Mouse (Mus musculus): ENCODE measurements at regions not wholly inside any gene's neighbourhood (a gene's known extent, or its start where the extent isn't known, plus 50 kb on each side); places are given as distances from the start of the nearest gene placed in this dataset.
A peak's percentile ranks its signal among the peaks of the same experiment; 100 is the strongest.
"Not testable (repeated sequence)": the region's sequence is repeated elsewhere in the genome, so short reads cannot be mapped to it uniquely, and the experiment has no call there.

GRCm38 (mm10) chrX:68486585-68486984 lies 191.8 kb upstream of the Fmr1 start:
- H3K4me2 ChIP-seq (replicated peaks) = no peak overlapping the region
- ATAC-seq (ENCODE audit: low FRiP score) = no peak
- H3K9me3 ChIP-seq (replicated peaks) = no peaks in the 10 kb centered on the region
- H3K4me1 ChIP-seq = no peaks in the 10 kb centered on the region
- no peaks in the 10 kb centered on the region for H3K36me3 ChIP-seq
- no peak overlapping the region for H3K4me3 ChIP-seq
- 87% methylated on average over 1 of the region's 1 CpGs for WGBS
- H3K9ac ChIP-seq = no peak overlapping the region
- no peak overlapping the region for H3K27ac ChIP-seq
- no peaks in the 10 kb centered on the region for H3K27me3 ChIP-seq

DNA sequence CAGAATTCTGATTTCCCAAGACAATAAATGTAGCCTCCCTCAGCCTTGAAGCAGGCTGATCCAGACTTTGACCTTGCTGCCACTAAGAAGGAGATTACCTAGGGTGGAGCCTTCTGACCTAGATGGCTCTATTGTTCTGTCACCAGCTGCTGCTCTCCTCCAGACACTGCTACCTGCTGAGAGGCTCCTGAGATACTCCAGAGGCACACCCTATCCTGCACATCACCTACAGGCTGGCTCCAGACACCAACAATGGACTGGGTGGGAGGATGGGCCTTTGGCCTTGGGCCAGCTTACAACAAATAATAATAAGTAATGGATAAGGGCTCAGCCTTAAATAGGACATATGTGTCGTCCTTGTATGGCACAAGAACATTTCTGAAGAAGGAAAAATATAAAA lies 186.3 kb upstream of the Fmr1 start:
- H3K9ac ChIP-seq; H3K36me3 ChIP-seq; H3K4me1 ChIP-seq; H3K9me3 ChIP-seq (replicated peaks); H3K4me3 ChIP-seq; H3K27me3 ChIP-seq; H3K27ac ChIP-seq; H3K4me2 ChIP-seq (replicated peaks); ATAC-seq (ENCODE audit: low FRiP score): not testable (repeated sequence)
- WGBS = 50% methylated on average over 1 of the region's 1 CpGs

DNA sequence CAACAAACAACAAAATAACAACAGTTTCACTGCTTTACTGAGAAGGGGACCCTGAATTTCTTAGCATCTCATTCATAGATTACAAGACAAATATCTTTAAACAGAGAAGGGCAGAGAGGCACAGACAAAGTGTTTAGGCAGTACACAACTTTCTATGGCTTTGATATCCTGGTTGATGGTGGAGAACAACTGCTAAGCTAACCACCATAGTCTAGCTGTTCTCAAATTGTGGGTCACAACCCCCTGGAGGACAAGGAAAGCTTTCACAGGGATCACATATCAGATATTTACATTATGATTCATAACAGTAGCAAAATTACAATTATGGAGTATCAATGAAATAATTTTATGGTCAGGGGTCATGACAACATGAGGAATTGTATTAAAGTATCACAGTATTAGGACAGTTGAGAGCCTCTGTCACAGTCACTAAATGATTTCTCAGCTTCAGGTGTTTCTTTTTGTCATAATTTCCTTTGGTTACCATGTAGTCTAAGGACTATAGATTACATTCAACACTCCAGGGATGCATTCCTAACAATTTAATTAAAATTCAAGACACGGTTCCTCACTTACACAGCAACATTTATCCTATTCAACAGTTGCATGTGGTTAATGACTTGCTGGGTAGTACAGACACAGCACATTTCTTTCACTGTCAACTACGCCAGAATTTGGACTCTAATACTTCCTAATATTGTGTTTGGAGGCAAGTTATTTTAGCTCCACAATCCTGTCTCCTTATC lies 183.8 kb upstream of the Fmr1 start:
- no peaks in the 10 kb centered on the region for H3K9me3 ChIP-seq (replicated peaks)
- no peak overlapping the region for H3K4me2 ChIP-seq (replicated peaks)
- 60% methylated on average over 2 of the region's 2 CpGs for WGBS
- no peaks in the 10 kb centered on the region for H3K27me3 ChIP-seq
- H3K4me3 ChIP-seq = no peak overlapping the region
- ATAC-seq (ENCODE audit: low FRiP score) = no peak
- no peaks in the 10 kb centered on the region for H3K4me1 ChIP-seq
- H3K27ac ChIP-seq = no peak overlapping the region
- no peak overlapping the region for H3K9ac ChIP-seq
- no peaks in the 10 kb centered on the region for H3K36me3 ChIP-seq

GRCm38 (mm10) chrX:68495144-68495493 lies 183.2 kb upstream of the Fmr1 start:
- Histone ChIP-seq H3K9ac (no peak overlapping the region), H3K4me2 (replicated peaks) (no peak overlapping the region), H3K9me3 (replicated peaks) (no peaks in the 10 kb centered on the region), H3K27ac (no peak overlapping the region), H3K4me1 (no peaks in the 10 kb centered on the region), H3K36me3 (no peaks in the 10 kb centered on the region), H3K4me3 (no peak overlapping the region), H3K27me3 (no peaks in the 10 kb centered on the region)
- WGBS = 67% methylated on average over 3 of the region's 3 CpGs
- ATAC-seq (ENCODE audit: low FRiP score) = no peak

DNA sequence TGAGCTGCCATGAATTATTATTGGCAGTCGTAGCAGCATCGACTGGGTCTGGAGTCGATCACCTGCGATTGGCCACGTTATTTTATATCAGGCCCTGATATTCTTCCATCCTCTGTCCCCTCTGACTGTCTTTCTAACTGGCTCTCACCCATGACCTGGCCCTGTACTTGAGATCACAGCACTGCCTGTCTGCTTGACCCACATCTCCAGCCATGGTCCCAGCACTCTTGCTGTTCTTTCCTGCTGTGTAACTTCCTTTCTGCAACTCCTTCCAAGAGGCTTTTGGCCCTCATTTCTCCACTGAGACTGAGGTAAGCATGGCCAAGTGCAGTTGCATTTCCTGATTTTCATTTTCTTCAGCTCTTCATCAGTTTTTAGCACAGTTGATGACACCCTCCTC lies 182.6 kb upstream of the Fmr1 start:
- no peaks in the 10 kb centered on the region for H3K4me1 ChIP-seq
- H3K27ac ChIP-seq = no peak overlapping the region
- H3K27me3 ChIP-seq = no peaks in the 10 kb centered on the region
- 94% methylated on average over 5 of the region's 5 CpGs for WGBS
- H3K9ac ChIP-seq = no peak overlapping the region
- no peaks in the 10 kb centered on the region for H3K9me3 ChIP-seq (replicated peaks)
- H3K4me3 ChIP-seq = no peak overlapping the region
- H3K36me3 ChIP-seq = no peaks in the 10 kb centered on the region
- H3K4me2 ChIP-seq (replicated peaks) = no peak overlapping the region
- no peak for ATAC-seq (ENCODE audit: low FRiP score)

DNA sequence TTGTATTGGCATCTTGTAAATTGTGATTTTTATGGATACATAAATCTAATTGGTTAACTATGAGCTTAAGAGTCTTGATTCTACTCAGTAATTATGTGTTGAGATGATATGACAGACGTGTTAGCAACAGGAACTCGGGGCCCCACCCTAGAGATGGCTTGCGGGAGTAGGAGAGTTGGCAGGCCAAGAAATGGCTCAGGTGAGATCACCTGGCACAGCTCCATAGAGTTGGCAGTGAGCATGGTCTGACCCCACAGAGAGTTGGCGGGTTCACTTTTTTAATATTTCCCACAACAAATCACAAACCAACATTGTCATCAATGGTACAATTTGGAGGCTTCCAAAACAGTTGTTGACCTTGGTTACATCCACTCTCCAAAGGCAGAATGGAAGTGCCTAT lies 180.5 kb upstream of the Fmr1 start:
- no peak overlapping the region for H3K9ac ChIP-seq
- no peak for ATAC-seq (ENCODE audit: low FRiP score)

GRCm38 (mm10) chrX:68502938-68503337 lies 175.4 kb upstream of the Fmr1 start:
- Histone ChIP-seq H3K9me3 (replicated peaks) (no peaks in the 10 kb centered on the region), H3K36me3 (no peaks in the 10 kb centered on the region), H3K4me3 (no peak overlapping the region), H3K4me1 (no peaks in the 10 kb centered on the region), H3K4me2 (replicated peaks) (no peak overlapping the region), H3K27me3 (no peaks in the 10 kb centered on the region), H3K9ac (no peak overlapping the region), H3K27ac (no peak overlapping the region)
- 81% methylated on average over 1 of the region's 1 CpGs for WGBS
- ATAC-seq (ENCODE audit: low FRiP score) = no peak

More for the DNA sequence above, 180.5 kb upstream of the Fmr1 start:
- no peak overlapping the region for H3K4me2 ChIP-seq (replicated peaks)
- H3K27ac ChIP-seq = no peak overlapping the region
- WGBS = 92% methylated on average over 4 of the region's 4 CpGs
- H3K27me3 ChIP-seq = no peaks in the 10 kb centered on the region
- H3K4me1 ChIP-seq = no peaks in the 10 kb centered on the region
- no peak overlapping the region for H3K4me3 ChIP-seq
- no peaks in the 10 kb centered on the region for H3K9me3 ChIP-seq (replicated peaks)
- H3K36me3 ChIP-seq = no peaks in the 10 kb centered on the region

- Histone ChIP-seq H3K36me3 (no peaks in the 10 kb centered on the region), H3K4me3 (no peak overlapping the region), H3K9ac (no peak overlapping the region), H3K27ac (no peak overlapping the region), H3K4me1 (no peaks in the 10 kb centered on the region), H3K4me2 (replicated peaks) (no peak overlapping the region), H3K9me3 (replicated peaks) (no peaks in the 10 kb centered on the region), H3K27me3 (no peaks in the 10 kb centered on the region)
- 68% methylated on average over 1 of the region's 1 CpGs for WGBS
- no peak for ATAC-seq (ENCODE audit: low FRiP score)
Observed at GRCm38 (mm10) chrX:68507664-68508063, 170.7 kb upstream of the Fmr1 start.

DNA sequence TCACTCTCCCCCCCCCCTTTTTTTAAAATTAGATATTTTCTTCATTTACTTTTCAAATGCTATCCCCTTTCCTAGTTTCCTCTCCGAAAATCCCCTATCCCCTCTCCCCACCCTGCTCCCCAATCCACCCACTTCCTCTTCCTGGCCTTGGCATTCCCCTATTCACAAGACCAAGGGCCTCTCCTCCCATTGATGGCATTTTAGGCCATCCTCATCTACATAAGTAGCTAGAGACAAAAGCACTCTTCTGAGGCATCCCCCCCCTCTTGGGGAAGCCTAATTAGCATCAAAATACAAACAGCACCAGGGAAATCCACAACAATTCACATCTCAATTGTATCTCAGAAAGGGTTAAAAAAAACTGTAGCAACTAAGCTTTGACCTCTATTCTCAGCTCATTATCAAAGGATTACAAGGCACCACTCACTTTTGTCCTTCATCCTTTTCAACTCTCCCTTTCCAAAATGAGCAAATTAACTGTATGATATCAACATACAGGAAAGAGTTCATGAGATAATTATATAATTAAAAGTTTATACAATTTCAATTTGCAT lies 166.1 kb upstream of the Fmr1 start:
- Histone ChIP-seq H3K27me3 (no peaks in the 10 kb centered on the region), H3K4me3 (no peak overlapping the region), H3K27ac (no peak overlapping the region), H3K9me3 (replicated peaks) (no peaks in the 10 kb centered on the region), H3K9ac (no peak overlapping the region), H3K36me3 (no peaks in the 10 kb centered on the region), H3K4me1 (no peaks in the 10 kb centered on the region), H3K4me2 (replicated peaks) (no peak overlapping the region)
- peak; percentile 78 for ATAC-seq (ENCODE audit: low FRiP score)
- WGBS = 13% methylated on average over 1 of the region's 1 CpGs

DNA sequence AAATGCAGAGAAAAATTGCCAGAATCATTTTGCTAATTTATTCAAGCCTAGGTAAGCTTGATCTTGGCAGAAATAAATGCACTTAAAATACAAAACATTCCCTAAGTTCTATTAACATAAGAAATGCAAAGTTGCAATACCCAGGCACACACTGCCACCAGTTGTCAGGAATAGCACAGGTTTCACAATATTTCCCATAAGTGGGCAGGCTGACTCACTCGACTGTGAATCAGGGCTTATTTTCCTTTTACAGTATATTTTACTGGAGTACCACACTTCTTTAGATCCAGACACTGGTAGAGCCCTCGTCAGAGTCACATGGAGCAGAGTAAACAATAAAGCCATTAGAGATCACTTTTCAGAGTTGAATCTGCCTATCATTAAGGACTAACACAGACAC lies 131.8 kb upstream of the Fmr1 start:
- Histone ChIP-seq H3K4me3 (no peak overlapping the region), H3K9ac (no peak overlapping the region), H3K36me3 (no peaks in the 10 kb centered on the region), H3K27ac (no peak overlapping the region), H3K4me2 (replicated peaks) (no peak overlapping the region), H3K27me3 (no peaks in the 10 kb centered on the region), H3K4me1 (no peaks in the 10 kb centered on the region), H3K9me3 (replicated peaks) (no peaks in the 10 kb centered on the region)
- 62% methylated on average over 2 of the region's 2 CpGs for WGBS
- ATAC-seq (ENCODE audit: low FRiP score) = no peak

DNA sequence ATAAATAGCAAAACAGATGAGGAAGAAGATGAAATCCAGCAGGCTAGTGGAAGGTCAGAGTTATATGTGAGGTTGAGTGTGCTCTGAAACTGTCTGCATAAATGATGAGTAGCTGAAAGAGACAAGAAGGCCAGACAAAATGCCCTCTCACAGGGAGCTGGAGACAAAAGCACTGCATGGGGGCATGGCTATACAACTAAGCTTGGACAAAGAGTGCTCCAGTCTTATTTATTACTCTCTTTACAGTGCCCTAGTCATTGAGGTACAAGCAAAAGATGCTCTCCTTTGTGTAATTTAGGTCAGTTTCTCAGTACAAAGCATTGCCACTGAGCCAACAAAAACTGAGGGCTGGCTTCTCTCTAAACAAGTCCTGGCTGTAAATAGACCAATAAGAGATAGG lies 124.3 kb upstream of the Fmr1 start:
- Histone ChIP-seq H3K4me3 (no peak overlapping the region), H3K36me3 (no peaks in the 10 kb centered on the region), H3K9ac (no peak overlapping the region), H3K4me2 (replicated peaks) (no peak overlapping the region), H3K4me1 (no peaks in the 10 kb centered on the region), H3K9me3 (replicated peaks) (no peaks in the 10 kb centered on the region), H3K27me3 (no peaks in the 10 kb centered on the region), H3K27ac (no peak overlapping the region)
- no peak for ATAC-seq (ENCODE audit: low FRiP score)

DNA sequence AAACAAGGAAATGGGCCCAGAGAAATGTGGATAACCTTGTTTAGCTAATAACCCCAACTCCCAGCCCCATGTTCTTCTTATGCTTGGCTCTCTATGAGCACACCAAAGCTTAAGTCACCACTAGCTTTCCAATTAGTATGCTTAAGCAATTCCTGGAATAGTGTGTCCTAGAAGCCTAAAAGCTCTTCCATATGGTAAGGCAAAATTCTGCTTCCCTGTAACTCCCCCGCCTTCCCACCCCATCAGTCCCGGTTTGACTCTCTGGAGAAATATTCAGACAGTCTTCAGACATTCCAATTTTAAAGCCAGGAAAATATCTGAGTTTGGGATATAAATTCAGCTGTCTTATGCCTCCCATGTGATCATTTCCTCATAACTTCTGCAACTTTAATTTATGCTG lies 120.6 kb upstream of the Fmr1 start:
- no peaks in the 10 kb centered on the region for H3K27me3 ChIP-seq
- 81% methylated on average over 2 of the region's 2 CpGs for WGBS
- no peak overlapping the region for H3K27ac ChIP-seq
- H3K9me3 ChIP-seq (replicated peaks) = no peaks in the 10 kb centered on the region
- H3K4me2 ChIP-seq (replicated peaks) = no peak overlapping the region
- no peak for ATAC-seq (ENCODE audit: low FRiP score)
- H3K9ac ChIP-seq = no peak overlapping the region
- no peaks in the 10 kb centered on the region for H3K36me3 ChIP-seq
- H3K4me3 ChIP-seq = no peak overlapping the region
- no peaks in the 10 kb centered on the region for H3K4me1 ChIP-seq

DNA sequence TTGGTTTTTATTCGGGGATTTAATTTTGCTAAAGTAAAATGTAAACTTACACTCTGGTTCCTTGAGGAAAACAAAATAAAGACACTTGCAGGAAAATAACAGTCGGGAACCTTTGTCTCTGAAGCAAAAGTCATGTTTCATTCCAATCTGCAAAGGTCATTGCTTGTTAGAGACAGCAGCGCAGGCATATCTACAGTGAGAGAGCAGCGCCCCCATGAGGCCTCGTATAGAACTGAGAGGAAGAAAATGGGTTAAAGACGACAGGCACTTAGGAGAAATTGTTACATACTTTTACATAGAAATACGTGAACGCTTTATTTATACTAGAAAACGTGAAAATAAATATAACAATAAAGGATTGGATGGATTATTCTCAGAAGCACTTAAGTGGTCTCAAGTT lies 93.1 kb upstream of the Fmr1 start:
- Histone ChIP-seq H3K4me3 (no peak overlapping the region), H3K27ac (no peak overlapping the region), H3K36me3 (no peaks in the 10 kb centered on the region), H3K4me2 (replicated peaks) (no peak overlapping the region), H3K27me3 (no peaks in the 10 kb centered on the region), H3K9me3 (replicated peaks) (no peaks in the 10 kb centered on the region), H3K9ac (no peak overlapping the region), H3K4me1 (no peaks in the 10 kb centered on the region)
- ATAC-seq (ENCODE audit: low FRiP score) = no peak
- WGBS = 26% methylated on average over 9 of the region's 9 CpGs

All from hindbrain, embryonic 12.5 days (tissue).